Mouse (Mus musculus): Measurements from ENCODE around the gene Gabpa. TPM values are rescaled to one million over a fixed set of nuclear protein-coding genes. Genes with fewer than 3 reads are reported as not detected.

Gene Gabpa
- polyA plus RNA-seq, 1 experiment from 2014 or later = 41.0 TPM

DNA sequence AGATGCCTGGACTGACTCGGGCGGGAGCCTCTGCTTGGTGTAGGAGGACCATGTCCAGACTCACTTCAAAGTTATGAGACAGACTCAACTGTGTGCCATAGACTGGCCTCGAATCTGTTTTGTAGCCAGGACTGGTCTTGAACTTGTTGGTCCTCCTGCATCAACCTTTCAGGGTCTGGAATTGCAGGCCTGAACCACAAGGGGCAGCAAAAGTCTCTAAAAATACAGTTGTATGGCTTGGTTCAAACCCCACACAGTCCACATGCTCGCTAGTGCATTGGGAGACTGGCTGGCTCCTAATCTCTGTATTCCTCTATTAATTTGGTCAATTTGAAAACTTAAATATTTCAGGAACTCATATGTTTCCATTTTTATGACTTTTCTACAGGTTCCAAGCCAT is 68.3 kb downstream of the Gabpa start:
- POLR2A ChIA-PET = no interaction called here
- TF ChIP-seq CTCF (IDR thresholded peaks at IDR 0.05) = peak; percentile 14
- CTCF ChIA-PET = no interaction called here
- peaks cover 17% of the 10 kb centered on the region for H3K27me3 ChIP-seq
- ATAC-seq (no peak), DNase-seq (ENCODE audit: low read depth, low spot score) (no peak)
- in situ Hi-C loops (cut with MboI; ENCODE audit: low pct_unique_long_range_greater_than_20kb) = no loop called here

GRCm38 (mm10) chr16:84911477-84912165 is 76.9 kb downstream of the Gabpa start:
- ChIA-PET CTCF (no interaction called here), POLR2A (no interaction called here)
- in situ Hi-C loops (cut with MboI; ENCODE audit: low pct_unique_long_range_greater_than_20kb) = no loop called here
- H3K27me3 ChIP-seq = peaks cover 19% of the 10 kb centered on the region
- DNase-seq (ENCODE audit: low read depth, low spot score) (no peak), ATAC-seq (no peak)
- no peak for TF ChIP-seq CTCF (IDR thresholded peaks at IDR 0.05)

Other genes with a start within 250 kb of the Gabpa start
- 43.8 TPM for gene Mrpl39, start 99.2 kb upstream of the Gabpa start, polyA plus RNA-seq (2021)
- gene Jam2, start 60.8 kb upstream of the Gabpa start, polyA plus RNA-seq (2021) = 0.05 TPM
- 685 TPM for gene Atp5j, start 700 bp downstream of the Gabpa start, polyA plus RNA-seq (2021)

Measured in Patski (cell line).